Mouse (Mus musculus): ENCODE measurements around the gene Cdk20.

DNA sequence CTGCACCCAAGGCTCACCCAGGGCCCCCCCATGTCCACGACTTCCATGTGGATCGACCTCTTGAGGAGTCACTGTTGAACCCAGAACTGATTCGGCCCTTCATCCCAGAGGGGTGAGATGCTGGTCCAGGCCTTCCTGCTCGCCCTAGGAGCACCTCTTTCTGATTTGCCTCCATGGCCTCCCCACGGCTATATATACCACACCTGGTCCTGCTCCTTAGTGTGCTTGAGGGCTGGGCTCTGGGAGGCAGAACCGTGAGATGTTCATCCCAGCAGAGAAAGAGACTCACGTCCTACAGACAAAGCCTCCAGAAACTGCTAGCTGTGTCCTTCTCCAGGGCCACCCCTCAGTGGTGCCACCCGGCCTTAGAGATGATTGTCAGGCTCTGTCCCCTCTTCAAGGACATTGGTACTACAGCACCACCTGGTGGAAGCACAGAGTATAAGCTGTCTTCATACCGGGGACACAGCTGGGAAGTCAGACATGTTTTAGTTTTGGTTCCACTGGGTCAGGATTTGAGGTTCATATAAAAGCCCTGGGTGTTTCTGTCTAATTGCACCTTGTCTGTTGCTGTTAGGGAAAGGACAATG, 6.8 kb downstream of the Cdk20 start:
- TF ChIP-seq CTCF (IDR thresholded peaks at IDR 0.05; ENCODE audit: low read depth) = peak; percentile 97
- TF ChIP-seq EP300 (IDR thresholded peaks at IDR 0.05; ENCODE audit: low read depth) = no peak
